Mouse (Mus musculus) myocyte (in vitro differentiated cells): ENCODE measurements around the gene Serac1. TPM values are rescaled to one million over a fixed set of nuclear protein-coding genes. Genes with fewer than 3 reads are reported as not detected.

Experiments
- H3K27me3 ChIP-seq: one replicate; pipeline ENCODE4 v1.6.1; 2011; ENCODE audit not compliant: control insufficient read depth, insufficient read depth, insufficient read length
- H3K36me3 ChIP-seq: one replicate; pipeline ENCODE4 v1.6.1; 2011; ENCODE audit not compliant: control insufficient read depth, insufficient read depth
- H3K4me2 ChIP-seq: one replicate; pipeline ENCODE4 v1.6.1; 2011; ENCODE audit warnings: low read depth, control low read depth
- H3K4me3 ChIP-seq: one replicate; pipeline ENCODE4 v1.5.1; 2011; ENCODE audit warnings: mild to moderate bottlenecking, control low read depth, moderate library complexity
- H3K79me2 ChIP-seq: one replicate; pipeline ENCODE4 v1.6.1; 2011; ENCODE audit not compliant: control insufficient read depth, insufficient read depth
- H3ac ChIP-seq: one replicate; pipeline ENCODE4 v1.6.1; 2011; ENCODE audit not compliant: control insufficient read depth, insufficient read length
- CEBPB ChIP-seq: IDR thresholded peaks from 2 replicates; pipeline ENCODE4 v1.6.1; 2011; ENCODE audit warnings: mild to moderate bottlenecking, moderate library complexity; ENCODE audit not compliant: poor library complexity, insufficient read depth, severe bottlenecking
- E2F4 ChIP-seq: IDR thresholded peaks from one replicate; pipeline ENCODE4 v1.6.1; 2011; ENCODE audit warnings: mild to moderate bottlenecking, control low read depth, moderate library complexity; ENCODE audit not compliant: insufficient read depth
- MAX ChIP-seq: IDR thresholded peaks from one replicate; pipeline ENCODE4 v1.6.1; 2011; ENCODE audit warnings: low read depth, mild to moderate bottlenecking, control low read depth
- MYOD1 ChIP-seq, 3 experiments: IDR thresholded peaks; one replicate each; pipeline ENCODE4 v1.6.1; 2011; ENCODE audit warnings: control low read depth in 2 of 3, low read depth in 2 of 3, mild to moderate bottlenecking in 2 of 3, moderate library complexity in 1 of 3; ENCODE audit not compliant: insufficient read length in 2 of 3, control insufficient read depth in 1 of 3
- MYOG ChIP-seq, 3 experiments: IDR thresholded peaks; one replicate each; pipeline ENCODE4 v1.6.1; 2011; ENCODE audit warnings: control low read depth in 2 of 3, low read depth in 2 of 3, mild to moderate bottlenecking in 2 of 3; ENCODE audit not compliant: insufficient read length in 2 of 3, control insufficient read depth in 1 of 3, insufficient read depth in 1 of 3
- POLR2A ChIP-seq: IDR thresholded peaks from one replicate; pipeline ENCODE4 v1.6.1; 2011; ENCODE audit warnings: low read depth, mild to moderate bottlenecking, control low read depth, moderate library complexity; ENCODE audit not compliant: insufficient read length
- POLR2AphosphoS2 ChIP-seq: IDR thresholded peaks from one replicate; pipeline ENCODE4 v1.6.1; 2011; ENCODE audit warnings: low read depth, control low read depth; ENCODE audit not compliant: insufficient read length
- REST ChIP-seq: IDR thresholded peaks from one replicate; pipeline ENCODE4 v1.6.1; 2011; ENCODE audit warnings: mild to moderate bottlenecking, control low read depth, moderate library complexity; ENCODE audit not compliant: insufficient read depth, insufficient read length
- SRF ChIP-seq: IDR thresholded peaks from one replicate; pipeline ENCODE4 v1.6.1; 2011; ENCODE audit warnings: low read depth; ENCODE audit not compliant: control insufficient read depth, insufficient read length
- TCF12 ChIP-seq: IDR thresholded peaks from one replicate; pipeline ENCODE4 v1.6.1; 2011; ENCODE audit warnings: mild to moderate bottlenecking, control low read depth; ENCODE audit not compliant: poor library complexity, insufficient read depth, severe bottlenecking
- TCF3 ChIP-seq: IDR thresholded peaks from one replicate; pipeline ENCODE4 v1.6.1; 2011; ENCODE audit warnings: low read depth, control low read depth; ENCODE audit not compliant: insufficient read length
- USF1 ChIP-seq: IDR thresholded peaks from one replicate; pipeline ENCODE4 v1.6.1; 2011; ENCODE audit warnings: low read depth, mild to moderate bottlenecking, control low read depth, moderate library complexity
- polyA plus RNA-seq: library from polyadenylated mRNA; unstranded; fragments of >200 nt; fragmentation: generic; extraction: Trizol; gene quantifications from one replicate; pipeline ENCODE4 v1.2.1, GENCODE M21; 2012; ENCODE audit warnings: missing spikeins

Serac1 gene
- polyA plus RNA-seq, 1 experiment: 3.5 TPM

- no peak for TF ChIP-seq MYOG (IDR thresholded peaks at IDR 0.05; ENCODE audit: control insufficient read depth in 1 of 3, insufficient read depth in 1 of 3, insufficient read length in 2 of 3, low read depth in 2 of 3)
- TF ChIP-seq POLR2AphosphoS2: no peak
- TF ChIP-seq MYOD1 (IDR thresholded peaks at IDR 0.05; ENCODE audit: control insufficient read depth in 1 of 3, insufficient read length in 2 of 3, low read depth in 2 of 3): no peak
- TF ChIP-seq USF1: no peak
- no peak for TF ChIP-seq TCF12
- TF ChIP-seq POLR2A: no peak
- no peak for TF ChIP-seq SRF
- no peak for TF ChIP-seq TCF3
- TF ChIP-seq CEBPB: no peak
- TF ChIP-seq E2F4: no peak
- no peak for TF ChIP-seq MAX
- no peak for TF ChIP-seq REST
- H3K79me2 ChIP-seq: peaks cover 31% of the 10 kb centered on the region
- no peak overlapping the region for H3K4me3 ChIP-seq
Observed at GRCm38 (mm10) chr17:5999039-5999543, 80.5 kb downstream of the Serac1 start.

GRCm38 (mm10) chr17:5998235-5998500 is 81.4 kb downstream of the Serac1 start:
- Histone ChIP-seq H3K4me2 (peak overlapping the region; percentile 40), H3ac (no peak overlapping the region), H3K79me2 (peaks cover 26% of the 10 kb centered on the region), H3K36me3 (peaks cover 17% of the 10 kb centered on the region), H3K4me3 (no peak overlapping the region), H3K27me3 (no peaks in the 10 kb centered on the region)
- TF ChIP-seq TCF3 (no peak), TCF12 (no peak), POLR2A (no peak), USF1 (no peak), POLR2AphosphoS2 (no peak)

More at GRCm38 (mm10) chr17:5999039-5999543, 80.5 kb downstream of the Serac1 start:
- Histone ChIP-seq H3K36me3 (peaks cover 24% of the 10 kb centered on the region), H3K27me3 (no peaks in the 10 kb centered on the region), H3K4me2 (no peak overlapping the region), H3ac (no peak overlapping the region)

- Histone ChIP-seq H3K79me2 (peaks cover 25% of the 10 kb centered on the region), H3K4me3 (no peak overlapping the region), H3K4me2 (peak overlapping the region; percentile 40), H3K27me3 (no peaks in the 10 kb centered on the region), H3K36me3 (peaks cover 11% of the 10 kb centered on the region), H3ac (no peak overlapping the region)
- no peak for TF ChIP-seq TCF3
- peak; percentile 60 to 95 (median 76) for TF ChIP-seq MYOG (IDR thresholded peaks at IDR 0.05; ENCODE audit: control insufficient read depth in 1 of 3, insufficient read depth in 1 of 3, insufficient read length in 2 of 3, low read depth in 2 of 3)
- no peak for TF ChIP-seq POLR2A
- no peak for TF ChIP-seq E2F4
- peak; percentile 50 for TF ChIP-seq USF1
- TF ChIP-seq SRF: no peak
- TF ChIP-seq REST: no peak
- TF ChIP-seq POLR2AphosphoS2: no peak
- TF ChIP-seq TCF12: no peak
- no peak for TF ChIP-seq CEBPB
- no peak for TF ChIP-seq MAX
- TF ChIP-seq MYOD1 (IDR thresholded peaks at IDR 0.05; ENCODE audit: control insufficient read depth in 1 of 3, insufficient read length in 2 of 3, low read depth in 2 of 3): peak; percentile 41 to 93 (median 73)
Observed at GRCm38 (mm10) chr17:5997380-5998234, 81.9 kb downstream of the Serac1 start.

GRCm38 (mm10) chr17:5996589-5996988 is 83.0 kb downstream of the Serac1 start:
- H3K79me2 ChIP-seq: peaks cover 33% of the 10 kb centered on the region
- H3K27me3 ChIP-seq: no peaks in the 10 kb centered on the region
- H3K36me3 ChIP-seq: peaks cover 6% of the 10 kb centered on the region
- TF ChIP-seq MYOD1 (IDR thresholded peaks at IDR 0.05; ENCODE audit: control insufficient read depth in 1 of 3, insufficient read length in 2 of 3, low read depth in 2 of 3) (no peak), POLR2AphosphoS2 (no peak), REST (no peak), USF1 (no peak), E2F4 (no peak), TCF12 (no peak), SRF (no peak), CEBPB (no peak), MAX (no peak), MYOG (IDR thresholded peaks at IDR 0.05; ENCODE audit: control insufficient read depth in 1 of 3, insufficient read depth in 1 of 3, insufficient read length in 2 of 3, low read depth in 2 of 3) (no peak), POLR2A (no peak), TCF3 (no peak)
- H3K4me3 ChIP-seq: no peak overlapping the region
- H3K4me2 ChIP-seq: peak overlapping the region; percentile 40
- no peak overlapping the region for H3ac ChIP-seq
